Mouse (Mus musculus) ES-Bruce4 (cell line): ENCODE measurements around the gene Bves.

ENCODE experiments used
- CTCF ChIP-seq: IDR thresholded peaks from one replicate; pipeline ENCODE4 v1.8.1; 2011; ENCODE audit warnings: low read depth, low read length
- EP300 ChIP-seq: IDR thresholded peaks from 2 replicates; pipeline ENCODE4 v1.6.1; 2011; ENCODE audit warnings: low read depth, low read length; ENCODE audit not compliant: insufficient read depth
- POLR2A ChIP-seq: IDR thresholded peaks from one replicate; pipeline ENCODE4 v1.8.1; 2011; ENCODE audit warnings: low read length; ENCODE audit not compliant: insufficient read depth

- TF ChIP-seq CTCF (no peak), EP300 (no peak), POLR2A (no peak)
These were observed 647 bp upstream of the Bves start for GRCm38 (mm10) chr10:45334925-45335324.
